Mouse (Mus musculus): ENCODE measurements around the gene Socs1.

GRCm38 (mm10) chr16:10739854-10740398 is 45.4 kb downstream of the Socs1 start:
- TF ChIP-seq CTCF (IDR thresholded peaks at IDR 0.05; ENCODE audit: borderline replicate concordance, extremely low read depth, insufficient read depth, insufficient read length) (no peak), POLR2A (IDR thresholded peaks at IDR 0.05; ENCODE audit: borderline replicate concordance, extremely low read depth, insufficient read depth, insufficient read length, poor library complexity, severe bottlenecking) (no peak)
